Mouse (Mus musculus): ENCODE measurements around the gene Zfp57. TPM values are rescaled to one million over a fixed set of nuclear protein-coding genes. Genes with fewer than 3 reads are reported as not detected.

The Zfp57 gene
- polyA plus RNA-seq, 1 experiment = 14.2 TPM

- TF ChIP-seq MAX (IDR thresholded peaks at IDR 0.05; ENCODE audit: low read depth) = no peak
- no peak for TF ChIP-seq E2F4 (IDR thresholded peaks at IDR 0.05; ENCODE audit: insufficient read depth)
- TF ChIP-seq POLR2AphosphoS2 (IDR thresholded peaks at IDR 0.05; ENCODE audit: insufficient read length, low read depth) = no peak
- no peak for TF ChIP-seq REST (IDR thresholded peaks at IDR 0.05; ENCODE audit: insufficient read depth, insufficient read length)
- no peak for TF ChIP-seq USF1 (IDR thresholded peaks at IDR 0.05; ENCODE audit: low read depth)
- no peak for TF ChIP-seq MYOD1 (IDR thresholded peaks at IDR 0.05; ENCODE audit: control insufficient read depth in 1 of 3, insufficient read length in 2 of 3, low read depth in 2 of 3)
- TF ChIP-seq TCF12 (IDR thresholded peaks at IDR 0.05; ENCODE audit: insufficient read depth, poor library complexity, severe bottlenecking) = no peak
- no peak for TF ChIP-seq CEBPB (IDR thresholded peaks at IDR 0.05; ENCODE audit: insufficient read depth, poor library complexity, severe bottlenecking)
- TF ChIP-seq POLR2A (IDR thresholded peaks at IDR 0.05; ENCODE audit: insufficient read length, low read depth) = no peak
- no peak for TF ChIP-seq MYOG (IDR thresholded peaks at IDR 0.05; ENCODE audit: control insufficient read depth in 1 of 3, insufficient read depth in 1 of 3, insufficient read length in 2 of 3, low read depth in 2 of 3)
- no peak for TF ChIP-seq SRF (IDR thresholded peaks at IDR 0.05; ENCODE audit: control insufficient read depth, insufficient read length, low read depth)
- Histone ChIP-seq H3K36me3 (ENCODE audit: control insufficient read depth, insufficient read depth) (peaks cover 31% of the 10 kb centered on the region), H3K4me3 (no peak overlapping the region)
Measured at GRCm38 (mm10) chr17:37056957-37057356, 56.0 kb downstream of the Zfp57 start.

More at GRCm38 (mm10) chr17:37056957-37057356, 56.0 kb downstream of the Zfp57 start:
- Histone ChIP-seq H3ac (ENCODE audit: control insufficient read depth, insufficient read length) (no peak overlapping the region), H3K4me2 (ENCODE audit: low read depth) (no peak overlapping the region), H3K27me3 (ENCODE audit: control insufficient read depth, insufficient read depth, insufficient read length) (no peaks in the 10 kb centered on the region), H3K79me2 (ENCODE audit: control insufficient read depth, insufficient read depth) (no peaks in the 10 kb centered on the region)

Other genes starting within 250 kb of the Zfp57 start
- not detected for gene H2-M10.5, start 228.3 kb upstream of the Zfp57 start, polyA plus RNA-seq (2012; fragmentation: generic; extraction: Trizol)
- gene H2-M10.6, start 189.0 kb upstream of the Zfp57 start, polyA plus RNA-seq (2012; fragmentation: generic; extraction: Trizol) = not detected
- gene Trim26, start 164.0 kb upstream of the Zfp57 start, polyA plus RNA-seq (2012; fragmentation: generic; extraction: Trizol) = 17.1 TPM
- gene Trim15, start 134.0 kb upstream of the Zfp57 start, polyA plus RNA-seq (2012; fragmentation: generic; extraction: Trizol) = not detected
- not detected for gene Trim10, start 131.6 kb upstream of the Zfp57 start, polyA plus RNA-seq (2012; fragmentation: generic; extraction: Trizol)
- gene Trim40, start 111.0 kb upstream of the Zfp57 start, polyA plus RNA-seq (2012; fragmentation: generic; extraction: Trizol) = not detected
- not detected for gene Trim31, start 103.0 kb upstream of the Zfp57 start, polyA plus RNA-seq (2012; fragmentation: generic; extraction: Trizol)
- 0.07 TPM for gene Rnf39, start 58.2 kb upstream of the Zfp57 start, polyA plus RNA-seq (2012; fragmentation: generic; extraction: Trizol)
- gene Ppp1r11, start 49.4 kb upstream of the Zfp57 start, polyA plus RNA-seq (2012; fragmentation: generic; extraction: Trizol) = 153 TPM
- 58.6 TPM for gene Znrd1, start 42.6 kb upstream of the Zfp57 start, polyA plus RNA-seq (2012; fragmentation: generic; extraction: Trizol)
- gene Znrd1as, start 42.6 kb upstream of the Zfp57 start, polyA plus RNA-seq (2012; fragmentation: generic; extraction: Trizol) = 6.1 TPM
- gene 2410137M14Rik, start 19.9 kb upstream of the Zfp57 start, polyA plus RNA-seq (2012; fragmentation: generic; extraction: Trizol) = not detected
- 0.07 TPM for gene H2-M5, start 11.6 kb upstream of the Zfp57 start, polyA plus RNA-seq (2012; fragmentation: generic; extraction: Trizol)
- 0.04 TPM for gene Mog, start 22.2 kb downstream of the Zfp57 start, polyA plus RNA-seq (2012; fragmentation: generic; extraction: Trizol)
- gene Gabbr1, start 44.8 kb downstream of the Zfp57 start, polyA plus RNA-seq (2012; fragmentation: generic; extraction: Trizol) = 15.9 TPM
- not detected for gene Olfr90, start 87.3 kb downstream of the Zfp57 start, polyA plus RNA-seq (2012; fragmentation: generic; extraction: Trizol)
- gene Olfr91, start 97.1 kb downstream of the Zfp57 start, polyA plus RNA-seq (2012; fragmentation: generic; extraction: Trizol) = not detected
- not detected for gene Olfr92, start 118.9 kb downstream of the Zfp57 start, polyA plus RNA-seq (2012; fragmentation: generic; extraction: Trizol)
- not detected for gene Olfr93, start 160.3 kb downstream of the Zfp57 start, polyA plus RNA-seq (2012; fragmentation: generic; extraction: Trizol)
- gene Ubd, start 192.7 kb downstream of the Zfp57 start, polyA plus RNA-seq (2012; fragmentation: generic; extraction: Trizol) = not detected
- not detected for gene Olfr94, start 199.8 kb downstream of the Zfp57 start, polyA plus RNA-seq (2012; fragmentation: generic; extraction: Trizol)
- gene Olfr95, start 212.0 kb downstream of the Zfp57 start, polyA plus RNA-seq (2012; fragmentation: generic; extraction: Trizol) = not detected
- gene Olfr96, start 219.0 kb downstream of the Zfp57 start, polyA plus RNA-seq (2012; fragmentation: generic; extraction: Trizol) = not detected
- not detected for gene Olfr97, start 236.2 kb downstream of the Zfp57 start, polyA plus RNA-seq (2012; fragmentation: generic; extraction: Trizol)